Mouse (Mus musculus) layer of hippocampus, adult 9-11 months (tissue): ENCODE results near the gene Vmn1r191.
"Not testable (repeated sequence)": the region's sequence is repeated elsewhere in the genome, so short reads cannot be mapped to it uniquely, and the experiment has no call there.

Source experiments
- DNase-seq: peaks from one replicate; pipeline ENCODE4 v3.0.0; 2022

The Vmn1r191 gene

DNA sequence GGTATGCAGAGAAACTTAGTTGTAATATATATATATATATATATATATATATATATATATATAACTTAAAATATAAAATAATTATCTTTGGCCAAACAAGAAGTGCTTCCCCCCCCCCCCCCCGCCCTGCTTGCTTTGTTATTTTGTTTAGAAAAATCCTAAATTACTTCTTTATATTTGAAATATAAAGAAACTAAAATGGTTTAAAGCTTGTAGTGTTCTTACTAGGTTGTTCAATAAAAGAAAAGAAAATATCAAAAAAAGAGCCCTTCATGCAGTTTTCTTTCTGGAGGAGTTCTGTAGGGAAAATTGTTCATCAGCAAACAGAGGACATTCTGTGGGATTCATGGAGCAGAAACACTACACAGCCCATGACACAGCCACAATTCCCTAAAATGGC is at the start of gene Vmn1r191:
Gene Vmn1r191 (minus strand): TSS at position 101 of the 400 bp plus-strand sequence.
- DNase-seq, result no peak

DNA sequence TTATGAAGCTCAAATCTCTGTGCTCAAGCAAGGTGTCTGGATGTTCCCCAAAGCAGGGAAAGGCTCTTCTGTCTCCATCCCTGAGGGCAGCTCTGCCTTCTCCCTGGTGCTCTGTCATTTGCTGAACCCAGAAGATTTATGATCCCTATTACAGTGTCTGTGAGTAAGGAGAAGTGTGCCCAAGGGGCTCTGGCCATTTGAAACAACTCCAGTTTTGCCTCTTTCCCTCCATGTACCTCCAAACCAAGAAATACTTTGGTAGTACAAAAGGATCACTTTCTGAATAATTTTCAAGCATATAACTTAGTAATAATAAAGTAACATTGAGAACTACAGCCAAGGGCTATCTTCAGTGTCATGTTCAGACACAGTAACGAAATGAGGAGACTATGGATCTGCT is 39.3 kb upstream of the Vmn1r191 start, which contains the start of gene Vmn1r193:
Gene Vmn1r193 (minus strand): TSS at position 101 of the 400 bp plus-strand sequence.
- not testable (repeated sequence) for DNase-seq

DNA sequence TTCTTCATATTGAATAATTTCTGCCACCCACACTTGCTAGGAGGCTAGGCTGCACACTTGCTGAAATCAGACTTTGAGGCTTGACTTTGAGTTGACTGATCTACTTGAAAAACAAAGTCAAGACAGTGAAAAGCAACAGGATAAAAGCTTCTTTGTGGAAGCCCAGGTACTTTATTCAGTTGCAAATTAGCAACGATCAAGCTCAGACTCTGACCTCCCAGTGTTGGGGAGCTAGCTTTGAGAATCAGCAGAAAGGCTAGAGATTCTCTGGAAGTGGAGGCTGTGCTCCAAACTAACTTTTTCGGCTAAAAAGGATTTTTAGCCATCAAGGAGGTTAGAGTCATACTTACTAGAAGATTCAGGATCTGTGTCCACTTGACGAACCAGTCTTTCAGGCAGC is 9.0 kb upstream of the Vmn1r191 start:
- DNase-seq, result not testable (repeated sequence)

DNA sequence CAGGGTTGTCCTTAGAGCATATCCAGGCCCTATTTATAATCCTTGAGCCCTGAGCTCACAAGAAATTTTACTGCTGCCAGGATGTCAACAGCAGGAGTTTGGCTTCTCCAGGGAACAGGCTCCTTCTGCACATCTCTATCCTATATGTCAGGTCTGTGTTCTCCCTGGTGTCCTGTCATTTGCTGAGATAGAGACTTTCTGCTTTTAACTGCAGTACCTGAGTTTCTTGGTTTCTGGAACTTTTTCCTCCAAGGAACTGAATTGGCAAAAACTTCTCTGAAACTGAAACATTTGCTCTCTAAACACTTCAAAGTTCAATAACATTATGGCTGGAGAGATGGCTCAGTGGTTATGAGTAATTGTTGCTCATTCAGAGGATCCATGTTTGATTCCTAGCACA is 7.3 kb upstream of the Vmn1r191 start, which contains the start of gene Vmn1r192:
Gene Vmn1r192 (minus strand): TSS at position 101 of the 400 bp plus-strand sequence.
- no peak for DNase-seq

DNA sequence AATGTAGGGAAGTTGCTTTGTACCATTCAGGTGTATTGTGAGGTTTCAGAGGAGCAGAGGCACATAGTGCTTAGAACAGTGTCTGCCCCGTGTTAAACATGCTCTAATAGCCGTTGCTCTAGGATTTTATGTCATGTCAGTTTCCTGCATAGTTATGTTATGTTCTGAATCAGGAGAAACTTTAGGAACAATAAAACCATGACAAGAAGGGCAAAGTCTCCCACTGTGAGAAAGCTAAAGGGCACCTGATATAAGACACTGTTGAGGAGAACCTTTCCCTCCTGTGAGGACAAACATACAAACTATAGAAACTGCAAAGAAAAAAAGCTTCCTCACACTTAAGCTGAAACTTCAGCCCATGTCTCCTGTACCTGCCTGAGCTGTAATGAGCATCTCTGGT is 6.6 kb upstream of the Vmn1r191 start:
- DNase-seq, result no peak

DNA sequence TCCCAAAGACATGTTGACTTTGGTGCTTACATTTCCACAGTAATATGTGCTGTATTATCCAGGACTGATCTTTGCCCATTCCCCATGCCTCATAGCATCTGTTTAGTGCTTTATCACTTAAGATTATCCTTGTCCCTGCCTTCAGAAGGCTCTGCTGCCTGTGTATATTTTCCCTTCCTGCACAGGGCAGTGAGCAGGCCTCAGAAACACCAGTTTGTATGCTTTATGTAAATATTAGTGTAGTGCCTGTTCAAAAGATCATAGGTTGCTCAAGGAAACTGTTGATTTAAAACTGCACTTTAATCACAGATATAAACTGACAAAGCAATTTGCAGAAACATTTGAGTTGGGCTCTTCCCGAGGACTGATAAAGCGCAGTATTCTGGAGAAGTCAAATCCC is 5.5 kb upstream of the Vmn1r191 start:
- DNase-seq, result no peak

DNA sequence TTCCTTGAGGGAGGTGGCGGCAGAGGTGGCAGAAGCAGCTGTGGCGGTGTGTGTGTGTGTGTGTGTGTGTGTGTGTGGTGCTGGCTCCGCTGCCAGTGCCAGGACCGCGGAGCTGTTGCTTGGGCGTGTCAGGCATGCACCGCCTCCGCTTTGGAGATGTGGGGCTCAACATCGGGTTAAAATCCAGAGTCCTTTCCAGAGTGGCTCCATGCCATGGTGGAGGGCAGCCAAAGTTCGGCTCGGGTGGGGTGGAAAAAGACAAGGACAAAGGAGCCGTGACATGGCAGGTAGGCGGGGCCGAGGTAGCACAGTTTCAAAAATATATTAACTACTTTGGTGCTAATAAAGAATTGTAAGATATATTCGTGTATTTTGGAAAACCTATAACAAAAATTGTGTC is 15.4 kb downstream of the Vmn1r191 start:
- DNase-seq, result no peak

DNA sequence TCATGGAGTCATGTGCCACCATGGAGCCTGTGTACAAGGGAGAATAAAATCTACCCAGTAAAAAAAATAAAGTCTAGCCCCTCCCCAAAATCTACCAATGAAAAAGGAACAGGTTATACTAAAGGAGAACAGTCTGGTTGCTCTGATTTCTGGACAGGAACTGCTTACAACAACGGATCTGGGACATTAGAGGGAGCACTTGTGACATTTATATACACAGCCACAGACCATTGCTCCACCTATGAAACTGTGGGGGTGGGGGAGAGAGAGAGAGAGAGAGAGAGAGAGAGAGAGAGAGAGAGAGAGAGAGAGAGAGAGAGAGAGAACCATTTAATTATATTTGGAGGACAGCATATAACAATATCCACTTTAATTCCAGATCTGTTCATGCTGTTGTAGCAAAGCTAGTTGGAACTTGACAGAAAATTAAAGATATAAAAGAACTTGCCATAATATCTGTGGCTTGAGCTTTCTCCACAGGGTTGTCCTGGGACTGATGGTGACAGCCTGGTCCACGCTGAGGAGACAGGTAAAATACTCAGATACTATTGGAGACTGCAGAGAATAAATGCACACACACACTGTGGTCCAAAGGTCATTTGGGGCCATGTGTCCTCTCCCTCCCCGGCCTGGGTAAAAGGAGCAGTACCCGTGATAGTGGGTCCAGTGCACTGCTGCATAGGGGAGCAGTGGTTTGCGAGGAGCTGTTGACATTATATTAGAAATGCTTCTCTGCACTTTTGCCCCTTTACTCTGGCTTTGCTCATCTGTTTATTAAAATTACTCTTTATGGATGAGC is 47.1 kb downstream of the Vmn1r191 start:
- DNase-seq, result not testable (repeated sequence)
